Mouse (Mus musculus) forebrain, postnatal 0 days (tissue): Measurements from ENCODE around the gene Abcg2. TPM values are rescaled to one million over a fixed set of nuclear protein-coding genes. Genes with fewer than 3 reads are reported as not detected.

ENCODE experiments used
- ATAC-seq: fragments of 200-750 bp; cut with Nextera tagmentation; 2 replicates; pipeline ENCODE4 v1.8.0; 2017; ENCODE audit warnings: mild to moderate bottlenecking, moderate library complexity
- DNase-seq: peaks from one replicate; pipeline ENCODE4 v3.0.0-alpha.2; 2015
- H3K27ac ChIP-seq: fragments of 300-500 bp; sonication (generic); 2 replicates; pipeline ENCODE4 v1.5.1; 2014; ENCODE audit warnings: low read depth, mild to moderate bottlenecking, antibody characterized with exemption, low read length, moderate library complexity, mixed read lengths
- H3K27me3 ChIP-seq: fragments of 300-500 bp; sonication (generic); 2 replicates; pipeline ENCODE4 v1.6.1; 2014; ENCODE audit warnings: mild to moderate bottlenecking, low read length, mixed read lengths; ENCODE audit not compliant: insufficient read depth
- H3K36me3 ChIP-seq: fragments of 300-500 bp; sonication (generic); 2 replicates; pipeline ENCODE4 v1.6.1; 2014; ENCODE audit warnings: mild to moderate bottlenecking, moderate library complexity; ENCODE audit not compliant: insufficient read depth
- H3K4me1 ChIP-seq: fragments of 300-500 bp; sonication (generic); 2 replicates; pipeline ENCODE4 v1.6.1; 2014; ENCODE audit warnings: antibody characterized with exemption; ENCODE audit not compliant: insufficient read depth
- H3K4me2 ChIP-seq: fragments of 300-500 bp; sonication (generic); 2 replicates; pipeline ENCODE4 v1.6.1; 2014; ENCODE audit warnings: low read depth, mild to moderate bottlenecking, moderate library complexity
- H3K4me3 ChIP-seq: fragments of 300-500 bp; sonication (generic); 2 replicates; pipeline ENCODE4 v1.5.1; 2014; ENCODE audit warnings: low read depth, low read length, mixed read lengths
- H3K9ac ChIP-seq: fragments of 300-500 bp; sonication (generic); 2 replicates; pipeline ENCODE4 v1.6.1; 2014; ENCODE audit warnings: mild to moderate bottlenecking
- H3K9me3 ChIP-seq: fragments of 300-500 bp; sonication (generic); 2 replicates; pipeline ENCODE4 v1.6.1; 2016; ENCODE audit warnings: low read length
- CTCF ChIP-seq: sonication (generic); IDR thresholded peaks from 2 replicates; pipeline ENCODE4 v1.5.1; 2016; ENCODE audit warnings: antibody characterized with exemption, control low read depth, low read depth
- WGBS: fragments of 180-500 bp; shearing (Covaris S2); extraction: QIAGEN DNeasy Blood & Tissue Kit; methylation state at CpG from one replicate; pipeline ENCODE4 v1.1.7; 2014; 5-methylcytosine and 5-hydroxymethylcytosine counted together
- polyA plus RNA-seq: library from polyadenylated mRNA; unstranded; fragments of >200 nt; fragmentation: Nextera tagmentation; extraction: Ambion mirVana; gene quantifications from 2 replicates; pipeline ENCODE4 v1.2.1, GENCODE M21; 2015
- total RNA-seq: library from RNA; depleted of rRNA; stranded (reverse); fragments of >200 nt; gene quantifications from 2 replicates; pipeline ENCODE4 v1.2.3, GENCODE M21; 2014; rRNA removed

Abcg2 gene
- total and polyA plus RNA-seq, 2 experiments from 2014 or later = 27.4 to 29.0 TPM

- Histone ChIP-seq H3K27me3 (no peaks in the 10 kb centered on the region), H3K4me3 (no peak overlapping the region), H3K4me1 (no peaks in the 10 kb centered on the region), H3K27ac (no peak overlapping the region), H3K4me2 (no peak overlapping the region), H3K9me3 (no peaks in the 10 kb centered on the region), H3K9ac (no peak overlapping the region), H3K36me3 (no peaks in the 10 kb centered on the region)
- ATAC-seq (no peak), DNase-seq (no peak)
- no peak for TF ChIP-seq CTCF
- WGBS = 84% methylated on average over 2 of the region's 2 CpGs
Observed at GRCm38 (mm10) chr6:58711909-58712308, 127.6 kb downstream of the Abcg2 start.

- Histone ChIP-seq H3K27me3 (no peaks in the 10 kb centered on the region), H3K4me3 (no peak overlapping the region), H3K4me1 (no peaks in the 10 kb centered on the region), H3K9me3 (no peaks in the 10 kb centered on the region), H3K36me3 (no peaks in the 10 kb centered on the region), H3K4me2 (no peak overlapping the region), H3K27ac (no peak overlapping the region), H3K9ac (no peak overlapping the region)
- ATAC-seq (no peak), DNase-seq (no peak)
- TF ChIP-seq CTCF = no peak
- 90% methylated on average over 2 of the region's 2 CpGs for WGBS
Observed at GRCm38 (mm10) chr6:58733851-58734250, 149.5 kb downstream of the Abcg2 start.

- 100% methylated on average over 1 of the region's 1 CpGs for WGBS
- Histone ChIP-seq H3K4me1 (no peaks in the 10 kb centered on the region), H3K4me2 (no peak overlapping the region), H3K9me3 (no peaks in the 10 kb centered on the region), H3K4me3 (no peak overlapping the region), H3K27ac (no peak overlapping the region), H3K27me3 (no peaks in the 10 kb centered on the region), H3K9ac (no peak overlapping the region), H3K36me3 (no peaks in the 10 kb centered on the region)
- no peak for DNase-seq
- no peak for ATAC-seq
- TF ChIP-seq CTCF = no peak
Observed at GRCm38 (mm10) chr6:58735090-58735489, 150.8 kb downstream of the Abcg2 start.

Other genes starting within 250 kb of the Abcg2 start
- not detected in 2 replicates for gene Vmn1r30, start 141.1 kb upstream of the Abcg2 start, total RNA-seq
- not detected in 2 replicates for gene Vmn1r30, start 141.1 kb upstream of the Abcg2 start, polyA plus RNA-seq
- gene Vmn1r31, start 109.2 kb upstream of the Abcg2 start, total RNA-seq = not detected in 2 replicates
- not detected in 2 replicates for gene Vmn1r31, start 109.2 kb upstream of the Abcg2 start, polyA plus RNA-seq
- gene Herc3, start 246.9 kb downstream of the Abcg2 start, total RNA-seq = 69.6 and 100 TPM in 2 replicates
- gene Herc3, start 246.9 kb downstream of the Abcg2 start, polyA plus RNA-seq = 15.2 and 24.2 TPM in 2 replicates